Mouse (Mus musculus) kidney, adult 2 months (tissue): ENCODE measurements around the gene Trim30d. TPM values are rescaled to one million over a fixed set of nuclear protein-coding genes. Genes with fewer than 3 reads are reported as not detected.
A peak's percentile ranks its signal among the peaks of the same experiment; 100 is the strongest.

Source experiments
- DNase-seq: peaks from one replicate; pipeline ENCODE4 v3.0.0; 2021
- H3K27ac ChIP-seq: fragments of 200-500 bp; 2 replicates; pipeline ENCODE4 v1.5.1; 2012; ENCODE audit warnings: low read depth, low read length, control low read depth, inconsistent platforms; ENCODE audit not compliant: insufficient read depth
- H3K27me3 ChIP-seq: fragments of 200-500 bp; replicated peaks from 2 replicates; pipeline ENCODE4 v1.6.1; 2012; ENCODE audit warnings: mild to moderate bottlenecking, moderate library complexity, low read length, inconsistent platforms; ENCODE audit not compliant: control insufficient read depth, insufficient read depth
- H3K36me3 ChIP-seq: fragments of 200-500 bp; 2 replicates; pipeline ENCODE4 v1.6.1; 2012; ENCODE audit warnings: mild to moderate bottlenecking, moderate library complexity, low read length, inconsistent platforms; ENCODE audit not compliant: control insufficient read depth, insufficient read depth
- H3K4me1 ChIP-seq: fragments of 200-500 bp; 2 replicates; pipeline ENCODE4 v1.6.1; 2011; ENCODE audit warnings: low read length; ENCODE audit not compliant: control insufficient read depth, insufficient read depth
- H3K4me3 ChIP-seq: fragments of 200-500 bp; 2 replicates; pipeline ENCODE4 v1.5.1; 2011; ENCODE audit warnings: mild to moderate bottlenecking, low read depth, low read length, control low read depth; ENCODE audit not compliant: insufficient read depth
- CTCF ChIP-seq: fragments of 200-500 bp; conservative IDR thresholded peaks from 2 replicates; pipeline ENCODE4 v1.5.1; 2011; ENCODE audit warnings: low read depth, mild to moderate bottlenecking, control low read depth, low read length, moderate library complexity, mixed read lengths; ENCODE audit not compliant: insufficient read depth, insufficient read length
- POLR2A ChIP-seq: fragments of 200-500 bp; IDR thresholded peaks from one replicate; pipeline ENCODE4 v1.6.1; 2011; ENCODE audit warnings: low read depth, low read length, control low read depth
- WGBS: fragments of 180-500 bp; shearing (Covaris S2); methylation state at CpG from one replicate; pipeline ENCODE4 v1.1.7; 2018; 5-methylcytosine and 5-hydroxymethylcytosine counted together
- polyA plus RNA-seq: library from polyadenylated mRNA; depleted of rRNA; stranded (reverse); fragments of >200 nt; gene quantifications from 2 replicates; pipeline ENCODE4 v1.2.3, GENCODE M21; 2012; rRNA removed

Gene Trim30d
- polyA plus RNA-seq, 1 experiment = 0.92 TPM

DNA sequence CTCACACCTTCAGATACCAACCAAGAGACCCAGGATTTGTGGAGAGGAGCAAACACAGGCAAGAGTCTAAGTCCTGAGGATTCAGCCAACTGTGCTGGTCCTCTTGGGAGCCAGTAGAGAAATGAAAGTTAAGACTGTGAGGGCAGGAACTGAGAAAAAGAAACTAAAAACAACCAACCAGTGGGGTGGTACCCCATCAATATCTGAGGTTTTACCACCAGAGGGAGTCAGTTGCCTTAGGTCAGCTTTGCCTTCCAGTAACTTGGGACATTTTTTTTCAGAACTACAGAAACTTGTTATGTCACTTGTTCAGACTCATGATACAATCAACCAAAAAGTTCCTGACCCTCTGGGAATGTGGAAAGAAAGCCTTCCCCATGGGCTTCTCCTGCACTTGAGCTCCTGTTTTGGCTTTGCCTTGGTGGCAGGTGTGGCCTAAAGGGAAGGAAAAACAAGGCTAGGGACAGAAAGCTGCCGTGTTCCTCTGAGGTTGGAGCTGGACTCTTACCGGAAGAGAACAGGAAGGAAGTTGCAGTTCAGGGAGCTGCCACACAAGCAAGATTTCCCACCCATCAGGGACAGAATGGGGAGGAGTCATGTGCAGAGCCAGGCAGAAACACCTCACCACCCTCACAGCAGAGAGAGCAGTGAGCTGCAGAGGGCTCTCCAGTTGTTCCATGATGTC, 61.5 kb downstream of the Trim30d start:
- DNase-seq = peak; percentile 55
- H3K36me3 ChIP-seq = no peaks in the 10 kb centered on the region
- H3K4me1 ChIP-seq = no peaks in the 10 kb centered on the region
- 33% methylated on average over 2 of the region's 2 CpGs for WGBS
- no peaks in the 10 kb centered on the region for H3K27me3 ChIP-seq
- H3K4me3 ChIP-seq = peak overlapping the region; percentile 37
- TF ChIP-seq POLR2A = no peak
- TF ChIP-seq CTCF = 0 out of 2 replicates have a peak, but pooled peaks have one; percentile 21
- H3K27ac ChIP-seq = peak overlapping the region; percentile 98

Other genes with a start within 250 kb of the Trim30d start
- 0.30 and 0.42 TPM in 2 replicates for gene Trim5, start 219.8 kb downstream of the Trim30d start, polyA plus RNA-seq
- gene Trim12a, start 192.4 kb downstream of the Trim30d start, polyA plus RNA-seq = 1.9 and 3.1 TPM in 2 replicates
- gene Trim34b, start 178.4 kb downstream of the Trim30d start, polyA plus RNA-seq = 2.3 TPM in 2 replicates
- 2.4 and 3.4 TPM in 2 replicates for gene Trim12c, start 154.5 kb downstream of the Trim30d start, polyA plus RNA-seq
- gene Trim30b, start 138.0 kb downstream of the Trim30d start, polyA plus RNA-seq = 0.03 and 0.25 TPM in 2 replicates
- 0.09 TPM in 1 of 2 replicates, not detected in the other for gene Trim30c, start 107.0 kb downstream of the Trim30d start, polyA plus RNA-seq
- 2.1 and 4.6 TPM in 2 replicates for gene Trim30a, start 42.7 kb downstream of the Trim30d start, polyA plus RNA-seq
- gene Olfr651, start 42.3 kb upstream of the Trim30d start, polyA plus RNA-seq = not detected in 2 replicates
- gene Olfr652, start 53.1 kb upstream of the Trim30d start, polyA plus RNA-seq = not detected in 2 replicates
- not detected in 2 replicates for gene Olfr653, start 69.5 kb upstream of the Trim30d start, polyA plus RNA-seq
- gene Olfr654, start 79.2 kb upstream of the Trim30d start, polyA plus RNA-seq = not detected in 2 replicates
- gene Olfr655, start 93.9 kb upstream of the Trim30d start, polyA plus RNA-seq = not detected in 2 replicates
- gene Olfr656, start 106.1 kb upstream of the Trim30d start, polyA plus RNA-seq = not detected in 2 replicates
- not detected in 2 replicates for gene Olfr657, start 116.9 kb upstream of the Trim30d start, polyA plus RNA-seq
- not detected in 2 replicates for gene Olfr658, start 139.5 kb upstream of the Trim30d start, polyA plus RNA-seq
- not detected in 2 replicates for gene Olfr659, start 158.9 kb upstream of the Trim30d start, polyA plus RNA-seq
- gene Olfr661, start 178.7 kb upstream of the Trim30d start, polyA plus RNA-seq = not detected in 2 replicates